Mouse (Mus musculus): ENCODE data around the gene Zfp13. TPM values are rescaled to one million over a fixed set of nuclear protein-coding genes. Genes with fewer than 3 reads are reported as not detected.
"Not testable (repeated sequence)": the region's sequence is repeated elsewhere in the genome, so short reads cannot be mapped to it uniquely, and the experiment has no call there.

Zfp13 gene
- total RNA-seq, 1 experiment = 19.9 TPM

- in situ Hi-C loops (cut with MboI; ENCODE audit: low sequenced_read_pairs in 2 of 2, unreplicated experiment in 2 of 2) = no loop called here
- peak; percentile 57 for DNase-seq (ENCODE audit: low read depth, low spot score)
Measured at GRCm38 (mm10) chr17:23599605-23600063, 347 bp upstream of the Zfp13 start.

GRCm38 (mm10) chr17:23595139-23595538, 4.1 kb downstream of the Zfp13 start:
- H3K4me3 ChIP-seq (ENCODE audit: insufficient read depth in 1 of 2, low read depth in 1 of 2, low read length in 2 of 2, poor library complexity in 1 of 2, severe bottlenecking in 1 of 2); H3K27ac ChIP-seq (ENCODE audit: insufficient read depth, low read depth, low read length, poor library complexity, severe bottlenecking); H3K9me3 ChIP-seq (ENCODE audit: control insufficient read depth, insufficient read depth, low read depth, low read length); H3K36me3 ChIP-seq (ENCODE audit: control insufficient read depth, insufficient read depth, low read length, poor library complexity, severe bottlenecking); H3K9ac ChIP-seq (ENCODE audit: insufficient read depth, low read depth, low read length, poor library complexity, severe bottlenecking); in situ Hi-C loops (cut with MboI; ENCODE audit: low sequenced_read_pairs in 2 of 2, unreplicated experiment in 2 of 2); H3K4me1 ChIP-seq (ENCODE audit: control insufficient read depth in 2 of 2, insufficient read depth in 2 of 2, low read length in 2 of 2, poor library complexity in 1 of 2); DNase-seq (ENCODE audit: low read depth, low spot score): not testable (repeated sequence)
- peak; percentile 84 for TF ChIP-seq ZNF384 (IDR thresholded peaks at IDR 0.05; ENCODE audit: low read depth, low read length)

More at GRCm38 (mm10) chr17:23599605-23600063, 347 bp upstream of the Zfp13 start:
- Histone ChIP-seq H3K9me3 (ENCODE audit: control insufficient read depth, insufficient read depth, low read depth, low read length) (no peaks in the 10 kb centered on the region), H3K4me3 (ENCODE audit: insufficient read depth in 1 of 2, low read depth in 1 of 2, low read length in 2 of 2, poor library complexity in 1 of 2, severe bottlenecking in 1 of 2) (peak overlapping the region; percentile 81 to 92), H3K27ac (ENCODE audit: insufficient read depth, low read depth, low read length, poor library complexity, severe bottlenecking) (peak overlapping the region; percentile 100), H3K36me3 (ENCODE audit: control insufficient read depth, insufficient read depth, low read length, poor library complexity, severe bottlenecking) (peaks cover 7% of the 10 kb centered on the region), H3K9ac (ENCODE audit: insufficient read depth, low read depth, low read length, poor library complexity, severe bottlenecking) (peak overlapping the region; percentile 96), H3K4me1 (ENCODE audit: control insufficient read depth in 2 of 2, insufficient read depth in 2 of 2, low read length in 2 of 2, poor library complexity in 1 of 2) (peaks cover 9 to 10% of the 10 kb centered on the region in 2 experiments)
- TF ChIP-seq ZC3H11A (IDR thresholded peaks at IDR 0.05; ENCODE audit: borderline replicate concordance, low read depth, low read length) (no peak), ZNF384 (IDR thresholded peaks at IDR 0.05; ENCODE audit: low read depth, low read length) (no peak), CHD2 (IDR thresholded peaks at IDR 0.05; ENCODE audit: low read depth, low read length) (no peak)

- in situ Hi-C loops (cut with MboI; ENCODE audit: low sequenced_read_pairs in 2 of 2, unreplicated experiment in 2 of 2) = no loop called here
- H3K27ac ChIP-seq (ENCODE audit: insufficient read depth, low read depth, low read length, poor library complexity, severe bottlenecking) = peak overlapping the region; percentile 36; the same call in 1 of the 2 replicates
- H3K9ac ChIP-seq (ENCODE audit: insufficient read depth, low read depth, low read length, poor library complexity, severe bottlenecking) = peak overlapping the region; percentile 79
- H3K36me3 ChIP-seq (ENCODE audit: control insufficient read depth, insufficient read depth, low read length, poor library complexity, severe bottlenecking) = no peaks in the 10 kb centered on the region
- TF ChIP-seq ZNF384 (IDR thresholded peaks at IDR 0.05; ENCODE audit: low read depth, low read length) (no peak), CHD2 (IDR thresholded peaks at IDR 0.05; ENCODE audit: low read depth, low read length) (no peak), ZC3H11A (IDR thresholded peaks at IDR 0.05; ENCODE audit: borderline replicate concordance, low read depth, low read length) (no peak), HCFC1 (IDR thresholded peaks at IDR 0.05; ENCODE audit: borderline replicate concordance, insufficient read depth, low read length) (no peak), MAFK (IDR thresholded peaks at IDR 0.05; ENCODE audit: insufficient read depth, low read depth, low read length) (no peak)
- DNase-seq (ENCODE audit: low read depth, low spot score) = no peak
- peak overlapping the region; percentile 51 to 66 for H3K4me3 ChIP-seq (ENCODE audit: insufficient read depth in 1 of 2, low read depth in 1 of 2, low read length in 2 of 2, poor library complexity in 1 of 2, severe bottlenecking in 1 of 2)
- peaks cover 0 to 6% of the 10 kb centered on the region in 2 experiments; a peak in 2 of 4 replicates for H3K4me1 ChIP-seq (ENCODE audit: control insufficient read depth in 2 of 2, insufficient read depth in 2 of 2, low read length in 2 of 2, poor library complexity in 1 of 2)
- H3K9me3 ChIP-seq (ENCODE audit: control insufficient read depth, insufficient read depth, low read depth, low read length) = no peaks in the 10 kb centered on the region
Measured at GRCm38 (mm10) chr17:23592926-23593300, 6.4 kb downstream of the Zfp13 start.

- no peaks in the 10 kb centered on the region for H3K9me3 ChIP-seq (ENCODE audit: control insufficient read depth, insufficient read depth, low read depth, low read length)
- H3K9ac ChIP-seq (ENCODE audit: insufficient read depth, low read depth, low read length, poor library complexity, severe bottlenecking) = peak overlapping the region; percentile 79
- peaks cover 0 to 2% of the 10 kb centered on the region in 2 experiments; a peak in 2 of 4 replicates for H3K4me1 ChIP-seq (ENCODE audit: control insufficient read depth in 2 of 2, insufficient read depth in 2 of 2, low read length in 2 of 2, poor library complexity in 1 of 2)
- DNase-seq (ENCODE audit: low read depth, low spot score) = peak; percentile 99
- peak overlapping the region; percentile 36; the same call in 1 of the 2 replicates for H3K27ac ChIP-seq (ENCODE audit: insufficient read depth, low read depth, low read length, poor library complexity, severe bottlenecking)
- peak overlapping the region; percentile 51 to 66 for H3K4me3 ChIP-seq (ENCODE audit: insufficient read depth in 1 of 2, low read depth in 1 of 2, low read length in 2 of 2, poor library complexity in 1 of 2, severe bottlenecking in 1 of 2)
- no peak for TF ChIP-seq MAFK (IDR thresholded peaks at IDR 0.05; ENCODE audit: insufficient read depth, low read depth, low read length)
- no peak for TF ChIP-seq ZC3H11A (IDR thresholded peaks at IDR 0.05; ENCODE audit: borderline replicate concordance, low read depth, low read length)
- TF ChIP-seq HCFC1 (IDR thresholded peaks at IDR 0.05; ENCODE audit: borderline replicate concordance, insufficient read depth, low read length) = peak; percentile 80
- in situ Hi-C loops (cut with MboI; ENCODE audit: low sequenced_read_pairs in 2 of 2, unreplicated experiment in 2 of 2) = no loop called here
- H3K36me3 ChIP-seq (ENCODE audit: control insufficient read depth, insufficient read depth, low read length, poor library complexity, severe bottlenecking) = no peaks in the 10 kb centered on the region
Measured at GRCm38 (mm10) chr17:23592208-23592925, 6.9 kb downstream of the Zfp13 start.

- no peak overlapping the region for H3K4me3 ChIP-seq (ENCODE audit: insufficient read depth in 1 of 2, low read depth in 1 of 2, low read length in 2 of 2, poor library complexity in 1 of 2, severe bottlenecking in 1 of 2)
- no peak for DNase-seq (ENCODE audit: low read depth, low spot score)
- H3K4me1 ChIP-seq (ENCODE audit: control insufficient read depth in 2 of 2, insufficient read depth in 2 of 2, low read length in 2 of 2, poor library complexity in 1 of 2) = peaks cover 0 to 3% of the 10 kb centered on the region in 2 experiments; a peak in 1 of 4 replicates
- TF ChIP-seq CHD2 (IDR thresholded peaks at IDR 0.05; ENCODE audit: low read depth, low read length) = no peak
- no peak for TF ChIP-seq HCFC1 (IDR thresholded peaks at IDR 0.05; ENCODE audit: borderline replicate concordance, insufficient read depth, low read length)
- TF ChIP-seq ZC3H11A (IDR thresholded peaks at IDR 0.05; ENCODE audit: borderline replicate concordance, low read depth, low read length) = no peak
- TF ChIP-seq MAFK (IDR thresholded peaks at IDR 0.05; ENCODE audit: insufficient read depth, low read depth, low read length) = no peak
- TF ChIP-seq ZNF384 (IDR thresholded peaks at IDR 0.05; ENCODE audit: low read depth, low read length) = no peak
- in situ Hi-C loops (cut with MboI; ENCODE audit: low sequenced_read_pairs in 2 of 2, unreplicated experiment in 2 of 2) = no loop called here
- H3K9me3 ChIP-seq (ENCODE audit: control insufficient read depth, insufficient read depth, low read depth, low read length) = no peaks in the 10 kb centered on the region
- peaks cover 3% of the 10 kb centered on the region; the same call in 1 of the 2 replicates for H3K36me3 ChIP-seq (ENCODE audit: control insufficient read depth, insufficient read depth, low read length, poor library complexity, severe bottlenecking)
- no peak overlapping the region for H3K27ac ChIP-seq (ENCODE audit: insufficient read depth, low read depth, low read length, poor library complexity, severe bottlenecking)
- no peak overlapping the region for H3K9ac ChIP-seq (ENCODE audit: insufficient read depth, low read depth, low read length, poor library complexity, severe bottlenecking)
Measured at GRCm38 (mm10) chr17:23587253-23587652, 12.0 kb downstream of the Zfp13 start.
